Mouse (Mus musculus) spleen, postnatal 36 days (tissue): ENCODE data around the gene Atf6.

ENCODE experiments used
- DNase-seq, 2 experiments: peaks; one replicate each; pipeline ENCODE4 v3.0.0; 2022; ENCODE audit warnings: low spot score in 2 of 2, mixed read lengths in 1 of 2

The Atf6 gene

GRCm38 (mm10) chr1:170774431-170774830, 93.1 kb downstream of the Atf6 start:
- DNase-seq, result no peak

GRCm38 (mm10) chr1:170773506-170773905, 94.1 kb downstream of the Atf6 start:
- no peak for DNase-seq

DNA sequence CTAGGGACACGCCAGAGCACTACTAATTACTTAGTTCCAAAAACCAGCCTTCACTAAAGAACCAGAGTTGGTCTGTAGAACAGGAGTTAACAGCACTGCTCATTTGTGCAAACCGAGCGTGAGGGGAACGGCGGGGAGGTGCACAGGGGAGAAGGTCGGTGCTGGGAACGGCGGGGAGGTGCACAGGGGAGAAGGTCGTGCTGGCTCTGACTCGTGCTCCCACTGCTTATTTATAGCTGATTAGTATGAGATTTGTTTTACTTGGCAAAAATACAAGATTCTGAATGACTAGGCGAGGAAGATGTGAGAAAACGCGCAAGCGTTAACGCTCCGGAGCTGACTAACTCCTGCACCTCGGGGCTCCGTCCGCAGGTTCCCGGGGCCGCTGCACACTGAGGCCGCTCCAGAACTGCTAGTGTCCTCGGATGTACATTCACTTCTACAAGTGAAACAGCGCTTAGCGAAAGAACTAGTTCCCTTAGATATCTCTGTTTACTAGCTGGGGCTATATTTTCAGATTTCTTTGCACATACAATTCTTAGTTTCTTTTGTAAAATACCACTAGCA, 96.1 kb downstream of the Atf6 start:
- DNase-seq, result no peak

- no peak for DNase-seq
Measured at GRCm38 (mm10) chr1:170770691-170771090, 96.9 kb downstream of the Atf6 start.

GRCm38 (mm10) chr1:170766997-170767396, 100.6 kb downstream of the Atf6 start:
- no peak for DNase-seq

DNA sequence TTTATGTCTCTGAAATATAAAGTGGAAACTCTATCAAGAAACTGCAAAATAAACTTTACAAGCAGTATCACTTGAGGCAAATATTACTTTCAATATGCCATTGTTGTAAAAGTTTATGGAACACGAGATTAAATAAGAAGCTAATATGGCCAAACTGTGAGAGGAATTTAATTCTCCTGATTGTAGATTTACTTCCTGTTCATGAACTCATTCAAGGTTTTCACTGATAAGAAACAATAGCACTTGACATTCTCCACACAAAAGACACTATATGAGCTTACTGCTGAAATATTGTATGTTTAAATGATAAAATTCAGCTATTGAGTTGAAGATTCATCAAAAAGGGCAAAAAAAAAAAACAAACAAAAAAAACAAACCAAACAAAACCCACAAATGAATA, 102.8 kb downstream of the Atf6 start:
- DNase-seq, result no peak

DNA sequence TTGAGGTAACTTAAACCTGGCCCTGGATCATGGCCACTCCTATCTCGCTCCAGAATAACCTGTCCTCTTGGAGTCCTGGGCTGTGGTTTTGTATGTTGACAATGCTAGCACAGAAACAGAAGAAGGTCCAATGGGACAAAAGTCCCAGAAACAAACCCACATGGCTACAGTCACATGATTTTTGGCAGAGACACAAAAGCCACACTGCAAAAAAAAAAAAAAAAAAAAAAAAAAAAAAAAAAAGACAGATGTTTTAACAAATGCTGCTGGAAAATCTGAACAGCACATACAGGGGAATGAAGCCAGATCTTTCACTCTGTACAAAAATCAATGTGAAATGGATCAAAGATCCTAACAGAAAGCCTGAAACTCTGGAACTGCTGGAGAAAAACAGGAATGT, 105.9 kb downstream of the Atf6 start:
- no peak for DNase-seq

DNA sequence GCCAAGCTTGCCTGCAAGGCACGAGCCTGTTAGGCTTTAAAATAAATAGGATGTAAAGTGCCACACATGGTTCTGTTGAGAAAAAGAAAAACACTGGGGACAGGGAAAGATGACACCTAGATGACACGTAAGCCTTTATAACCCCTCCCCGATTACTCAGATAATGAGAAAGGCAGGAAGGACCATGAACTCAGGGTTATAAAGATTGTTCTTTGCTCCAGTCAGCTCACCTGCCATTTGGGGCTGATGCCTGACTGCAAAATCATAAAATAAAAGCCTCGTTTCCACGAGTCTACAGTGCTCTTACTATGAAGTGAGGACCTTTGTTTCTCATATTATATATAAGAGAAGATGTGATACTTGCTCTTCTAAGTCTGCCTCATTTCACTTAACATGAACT, 114.0 kb downstream of the Atf6 start:
- DNase-seq, result no peak

GRCm38 (mm10) chr1:170751797-170752196, 115.8 kb downstream of the Atf6 start:
- no peak for DNase-seq

GRCm38 (mm10) chr1:170746523-170746922, 121.0 kb downstream of the Atf6 start:
- no peak for DNase-seq

GRCm38 (mm10) chr1:170741497-170742246, 125.9 kb downstream of the Atf6 start:
- no peak for DNase-seq

GRCm38 (mm10) chr1:170734866-170735265, 132.7 kb downstream of the Atf6 start:
- DNase-seq, result no peak

DNA sequence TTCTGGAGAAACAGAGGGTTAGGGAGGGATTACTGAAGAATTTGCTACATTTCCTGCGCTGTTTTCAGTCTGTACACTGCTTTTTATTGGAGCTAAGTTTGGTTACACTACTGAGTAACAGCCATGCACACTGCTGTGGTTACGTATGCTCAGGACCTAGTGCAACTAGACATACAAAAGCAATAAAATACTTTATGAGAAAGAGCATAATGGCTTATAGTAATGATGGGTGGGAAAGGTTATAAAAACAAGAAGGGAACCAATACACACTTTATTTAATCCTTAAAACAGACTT, 135.0 kb downstream of the Atf6 start:
- DNase-seq, result no peak

DNA sequence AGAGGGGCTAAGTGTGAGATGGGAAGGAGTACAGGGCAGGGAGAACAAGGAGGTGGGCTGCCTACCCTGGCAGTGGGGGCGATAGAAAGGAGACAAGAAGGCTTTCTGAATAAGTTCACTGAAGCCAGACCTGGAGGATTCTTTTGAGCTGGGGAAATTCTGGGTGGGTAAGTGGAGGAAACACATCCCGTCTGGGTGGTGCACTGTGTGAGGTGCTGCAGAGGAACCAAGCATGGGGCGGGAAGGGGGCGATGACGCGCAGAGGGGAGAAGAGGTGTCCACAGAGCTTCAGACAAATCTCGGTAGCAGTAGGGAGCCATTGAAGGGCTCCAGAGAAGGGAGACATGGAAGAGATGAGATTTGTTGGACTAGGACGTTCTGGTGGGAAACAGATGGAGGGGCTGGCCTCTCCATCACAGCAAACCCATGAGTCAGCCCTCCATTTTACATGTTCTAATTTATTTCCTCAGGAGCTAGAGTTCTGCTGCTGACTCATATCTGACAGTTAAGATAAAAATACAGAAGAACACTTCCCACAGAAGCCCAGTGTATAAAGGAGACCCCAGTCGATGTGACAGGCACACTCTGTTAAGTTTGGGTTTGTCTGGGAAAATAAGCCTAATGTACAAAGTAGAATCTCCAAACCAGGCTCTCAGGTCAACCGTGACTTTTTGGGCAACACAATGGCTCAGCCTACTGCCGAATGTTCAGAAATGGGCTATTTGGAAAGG, 135.5 kb downstream of the Atf6 start:
- no peak for DNase-seq

GRCm38 (mm10) chr1:170729267-170729962, 138.2 kb downstream of the Atf6 start:
- DNase-seq, result peak in 1 of 2 experiments; percentile 6

DNA sequence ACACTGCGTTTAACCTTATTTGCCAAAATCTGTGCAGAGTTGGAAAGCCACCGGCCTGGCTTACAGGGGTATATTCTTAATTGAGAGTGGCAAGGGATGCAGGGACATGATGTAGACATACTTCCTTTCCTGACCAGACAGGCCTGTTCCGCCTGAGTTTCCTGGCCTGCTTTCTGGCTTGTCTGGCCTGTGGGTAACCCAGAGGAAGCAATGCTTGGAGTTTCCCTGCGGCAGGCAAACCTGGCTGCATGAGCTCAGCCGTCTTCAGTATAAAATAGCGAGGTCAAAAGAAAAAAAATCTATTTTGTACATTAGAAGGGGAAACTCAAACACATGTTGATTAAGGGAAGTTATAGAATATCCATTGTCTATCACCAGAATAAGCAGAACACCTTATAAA, 139.0 kb downstream of the Atf6 start:
- DNase-seq, result no peak

DNA sequence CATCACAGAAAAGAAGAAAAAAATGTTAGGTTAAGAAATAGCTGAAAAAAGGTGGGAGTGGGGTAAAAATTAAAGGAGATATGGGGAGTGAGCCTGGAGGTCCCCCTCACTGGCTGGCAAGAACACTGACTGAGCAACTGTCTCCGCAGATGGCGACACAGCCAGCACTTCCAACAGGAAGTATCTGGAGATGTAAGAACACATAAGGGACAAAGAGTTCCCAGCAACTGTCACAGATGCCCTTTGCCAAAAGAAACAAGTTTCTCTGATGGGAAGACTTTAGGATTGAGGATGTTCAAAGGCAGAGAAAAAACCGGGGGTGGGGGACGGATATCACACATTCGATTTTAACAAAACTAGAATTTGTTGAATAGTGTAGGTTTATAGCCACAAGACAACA, 146.0 kb downstream of the Atf6 start:
- no peak for DNase-seq

GRCm38 (mm10) chr1:170718133-170718810, 149.3 kb downstream of the Atf6 start:
- no peak for DNase-seq

- no peak for DNase-seq
Measured at GRCm38 (mm10) chr1:170717241-170717828, 150.2 kb downstream of the Atf6 start.

GRCm38 (mm10) chr1:170711731-170712130, 155.8 kb downstream of the Atf6 start:
- DNase-seq, result no peak

DNA sequence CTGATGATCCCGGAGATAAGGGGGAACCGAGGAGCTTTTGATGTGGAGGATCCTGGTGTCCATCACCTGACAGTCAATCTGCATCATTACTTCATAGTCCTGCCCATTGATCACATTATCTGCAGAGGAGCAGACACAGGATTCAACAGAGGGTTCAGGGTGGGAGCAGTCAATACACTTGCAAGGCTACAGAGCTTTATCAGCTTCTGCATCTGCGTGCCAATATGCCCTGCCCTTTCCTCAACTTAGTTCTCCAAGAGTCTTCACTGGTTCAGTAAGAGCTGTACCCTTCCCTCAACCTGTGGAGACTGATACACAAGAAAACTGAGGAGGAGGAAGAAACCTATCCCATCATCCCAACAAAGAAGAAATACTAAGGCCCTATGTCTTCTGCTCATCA, 157.6 kb downstream of the Atf6 start:
- no peak for DNase-seq

- DNase-seq, result peak; percentile 89
Measured at GRCm38 (mm10) chr1:170709481-170709880, 158.1 kb downstream of the Atf6 start.
